Mouse (Mus musculus): ENCODE data around the gene Olfr1369-ps1. TPM values are rescaled to one million over a fixed set of nuclear protein-coding genes. Genes with fewer than 3 reads are reported as not detected.
"Not testable (repeated sequence)": the region's sequence is repeated elsewhere in the genome, so short reads cannot be mapped to it uniquely, and the experiment has no call there.

The Olfr1369-ps1 gene
- not detected in 2 replicates for polyA plus RNA-seq (2012; ENCODE audit: insufficient read depth, insufficient read length, low replicate concordance, missing spikeins)

DNA sequence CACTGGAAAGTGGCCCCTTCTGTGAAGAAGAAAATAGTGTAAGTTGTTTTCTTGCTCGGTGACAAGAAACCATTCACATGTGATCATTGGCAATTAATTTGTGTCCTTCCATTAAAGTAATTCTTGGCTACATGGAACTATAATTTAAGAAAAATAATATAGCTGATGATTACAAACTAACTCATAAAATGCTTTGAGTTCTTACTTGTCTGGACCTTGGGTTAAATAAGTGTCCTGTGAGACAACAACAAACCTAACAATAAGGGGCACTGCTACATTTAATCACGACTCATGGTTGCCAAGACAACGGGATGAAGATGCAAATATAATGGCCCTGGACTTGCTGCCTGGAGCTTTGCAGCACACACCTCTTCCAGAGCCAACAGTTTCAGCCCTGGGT, at the start of gene Olfr1369-ps1:
Gene Olfr1369-ps1 (plus strand): TSS at position 301 of the 400 bp plus-strand sequence.
- WGBS, result 51% methylated on average over 3 of the region's 3 CpGs
- H3K4me3 ChIP-seq (ENCODE audit: insufficient read depth, low read depth, low read length); H3K4me1 ChIP-seq (ENCODE audit: control insufficient read depth, insufficient read depth, low read length); H3K27ac ChIP-seq (ENCODE audit: insufficient read depth, low read depth, low read length): not testable (repeated sequence)

GRCm38 (mm10) chr13:21066021-21066420, 45.3 kb upstream of the Olfr1369-ps1 start:
- TF ChIP-seq POLR2A (IDR thresholded peaks at IDR 0.05; ENCODE audit: insufficient read depth, low read depth, low read length), result no peak
- TF ChIP-seq CTCF (IDR thresholded peaks at IDR 0.05; ENCODE audit: insufficient read depth, low read depth, low read length), result no peak
- no peak overlapping the region for H3K4me3 ChIP-seq (ENCODE audit: insufficient read depth, low read depth, low read length)
- H3K4me1 ChIP-seq (ENCODE audit: control insufficient read depth, insufficient read depth, low read length), result no peaks in the 10 kb centered on the region
- H3K27ac ChIP-seq (ENCODE audit: insufficient read depth, low read depth, low read length), result no peak overlapping the region
- WGBS, result 89% methylated on average over 2 of the region's 2 CpGs

GRCm38 (mm10) chr13:21074847-21075246, 36.4 kb upstream of the Olfr1369-ps1 start, which contains the start of gene Olfr1370:
Gene Olfr1370, minus strand, starts transcription at chr13:21074947.
- TF ChIP-seq CTCF (IDR thresholded peaks at IDR 0.05; ENCODE audit: insufficient read depth, low read depth, low read length) (no peak), POLR2A (IDR thresholded peaks at IDR 0.05; ENCODE audit: insufficient read depth, low read depth, low read length) (no peak)
- Histone ChIP-seq H3K4me1 (ENCODE audit: control insufficient read depth, insufficient read depth, low read length) (no peaks in the 10 kb centered on the region), H3K27ac (ENCODE audit: insufficient read depth, low read depth, low read length) (no peak within 1 kb of the TSS), H3K4me3 (ENCODE audit: insufficient read depth, low read depth, low read length) (no peak within 1 kb of the TSS)
- 83% methylated on average over 3 of the region's 3 CpGs for WGBS

- TF ChIP-seq POLR2A (IDR thresholded peaks at IDR 0.05; ENCODE audit: insufficient read depth, low read depth, low read length) (no peak), CTCF (IDR thresholded peaks at IDR 0.05; ENCODE audit: insufficient read depth, low read depth, low read length) (no peak)
- no peak overlapping the region for H3K27ac ChIP-seq (ENCODE audit: insufficient read depth, low read depth, low read length)
- H3K4me3 ChIP-seq (ENCODE audit: insufficient read depth, low read depth, low read length), result no peak overlapping the region
- 65% methylated on average over 2 of the region's 2 CpGs for WGBS
- no peaks in the 10 kb centered on the region for H3K4me1 ChIP-seq (ENCODE audit: control insufficient read depth, insufficient read depth, low read length)
Observed at GRCm38 (mm10) chr13:21082686-21083085, 28.6 kb upstream of the Olfr1369-ps1 start.

DNA sequence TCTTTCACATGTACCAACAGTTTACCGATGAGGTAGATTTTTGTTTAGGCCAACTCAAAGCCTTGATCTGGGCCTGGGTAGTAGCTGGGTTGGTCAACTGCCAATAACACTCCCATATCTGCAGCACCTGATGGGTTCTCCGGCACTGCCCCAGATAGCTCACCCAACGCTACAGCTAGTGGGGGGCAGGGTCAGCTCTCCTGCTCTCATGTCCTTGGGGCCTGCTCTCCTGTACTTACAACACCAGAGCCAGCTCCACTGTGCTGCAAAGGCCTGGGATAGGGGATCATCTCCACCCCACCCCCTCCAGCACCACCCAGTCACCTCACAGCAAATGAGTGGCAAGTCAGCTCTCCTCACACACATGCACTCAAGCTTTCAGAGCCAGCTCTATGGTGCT, 1.5 kb upstream of the Olfr1369-ps1 start:
- Histone ChIP-seq H3K27ac (ENCODE audit: insufficient read depth, low read depth, low read length) (no peak overlapping the region), H3K4me1 (ENCODE audit: control insufficient read depth, insufficient read depth, low read length) (no peaks in the 10 kb centered on the region), H3K4me3 (ENCODE audit: insufficient read depth, low read depth, low read length) (no peak overlapping the region)
- TF ChIP-seq CTCF (IDR thresholded peaks at IDR 0.05; ENCODE audit: insufficient read depth, low read depth, low read length) (no peak), POLR2A (IDR thresholded peaks at IDR 0.05; ENCODE audit: insufficient read depth, low read depth, low read length) (no peak)
- 100% methylated on average over 3 of the region's 3 CpGs for WGBS

- WGBS, result 97% methylated on average over 6 of the region's 6 CpGs
- TF ChIP-seq CTCF (IDR thresholded peaks at IDR 0.05; ENCODE audit: insufficient read depth, low read depth, low read length) (no peak), POLR2A (IDR thresholded peaks at IDR 0.05; ENCODE audit: insufficient read depth, low read depth, low read length) (no peak)
- Histone ChIP-seq H3K4me1 (ENCODE audit: control insufficient read depth, insufficient read depth, low read length) (no peaks in the 10 kb centered on the region), H3K27ac (ENCODE audit: insufficient read depth, low read depth, low read length) (no peak overlapping the region), H3K4me3 (ENCODE audit: insufficient read depth, low read depth, low read length) (no peak overlapping the region)
Observed at GRCm38 (mm10) chr13:21110441-21110840, 842 bp upstream of the Olfr1369-ps1 start.

DNA sequence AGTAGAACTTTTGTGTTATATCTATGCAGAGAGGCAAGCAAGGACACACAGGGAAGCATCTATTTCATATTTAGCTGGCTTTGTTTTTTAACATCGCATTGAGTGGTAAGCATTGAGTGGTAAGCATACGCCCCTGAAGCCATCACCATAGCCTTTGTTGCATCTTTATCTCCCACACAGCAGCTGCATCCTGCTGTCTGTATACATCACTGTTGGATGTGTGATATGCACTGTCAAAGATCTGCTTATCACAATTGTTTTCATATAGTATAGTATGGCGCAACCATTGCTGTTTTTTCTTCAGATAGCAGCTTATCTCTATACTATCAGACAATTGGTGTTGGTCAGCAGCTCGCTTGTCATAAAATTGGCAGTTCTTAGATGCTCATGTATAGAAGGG, 2.8 kb downstream of the Olfr1369-ps1 start:
- WGBS, result 93% methylated on average over 4 of the region's 4 CpGs
- no peak overlapping the region for H3K4me3 ChIP-seq (ENCODE audit: insufficient read depth, low read depth, low read length)
- H3K27ac ChIP-seq (ENCODE audit: insufficient read depth, low read depth, low read length), result no peak overlapping the region
- no peaks in the 10 kb centered on the region for H3K4me1 ChIP-seq (ENCODE audit: control insufficient read depth, insufficient read depth, low read length)
- TF ChIP-seq POLR2A (IDR thresholded peaks at IDR 0.05; ENCODE audit: insufficient read depth, low read depth, low read length) (no peak), CTCF (IDR thresholded peaks at IDR 0.05; ENCODE audit: insufficient read depth, low read depth, low read length) (no peak)

GRCm38 (mm10) chr13:21129339-21129738, 18.1 kb downstream of the Olfr1369-ps1 start, which contains the start of gene Olfr263:
Gene Olfr263, plus strand, starts transcription at chr13:21129639.
- H3K4me1 ChIP-seq (ENCODE audit: control insufficient read depth, insufficient read depth, low read length); H3K4me3 ChIP-seq (ENCODE audit: insufficient read depth, low read depth, low read length); H3K27ac ChIP-seq (ENCODE audit: insufficient read depth, low read depth, low read length): not testable (repeated sequence)
- 58% methylated on average over 3 of the region's 3 CpGs for WGBS

GRCm38 (mm10) chr13:21142421-21142820, 31.1 kb downstream of the Olfr1369-ps1 start:
- no peaks in the 10 kb centered on the region for H3K4me1 ChIP-seq (ENCODE audit: control insufficient read depth, insufficient read depth, low read length)
- H3K4me3 ChIP-seq (ENCODE audit: insufficient read depth, low read depth, low read length), result no peak overlapping the region
- WGBS, result 62% methylated on average over 8 of the region's 8 CpGs
- no peak overlapping the region for H3K27ac ChIP-seq (ENCODE audit: insufficient read depth, low read depth, low read length)
- TF ChIP-seq CTCF (IDR thresholded peaks at IDR 0.05; ENCODE audit: insufficient read depth, low read depth, low read length) (no peak), POLR2A (IDR thresholded peaks at IDR 0.05; ENCODE audit: insufficient read depth, low read depth, low read length) (no peak)

GRCm38 (mm10) chr13:21145767-21146166, 34.5 kb downstream of the Olfr1369-ps1 start, which contains the start of gene Olfr1368:
Gene Olfr1368, minus strand, starts transcription at chr13:21145867.
- WGBS, result 82% methylated on average over 4 of the region's 4 CpGs
- H3K4me1 ChIP-seq (ENCODE audit: control insufficient read depth, insufficient read depth, low read length), result no peaks in the 10 kb centered on the region
- TF ChIP-seq CTCF (IDR thresholded peaks at IDR 0.05; ENCODE audit: insufficient read depth, low read depth, low read length) (no peak), POLR2A (IDR thresholded peaks at IDR 0.05; ENCODE audit: insufficient read depth, low read depth, low read length) (no peak)
- no peak within 1 kb of the TSS for H3K27ac ChIP-seq (ENCODE audit: insufficient read depth, low read depth, low read length)
- no peak within 1 kb of the TSS for H3K4me3 ChIP-seq (ENCODE audit: insufficient read depth, low read depth, low read length)
